Mouse (Mus musculus) brain, embryonic 14.5 days (tissue): Measurements from ENCODE around the gene Ostm1.
A peak's percentile ranks its signal among the peaks of the same experiment; 100 is the strongest.

Source experiments
- CTCF ChIP-seq: fragments of 200-500 bp; IDR thresholded peaks from 2 replicates; pipeline ENCODE4 v1.5.1; 2012; ENCODE audit warnings: inconsistent platforms, mild to moderate bottlenecking, moderate library complexity, borderline replicate concordance; ENCODE audit not compliant: insufficient read depth, insufficient read length; ENCODE audit errors: extremely low read depth
- POLR2A ChIP-seq: fragments of 200-500 bp; IDR thresholded peaks from 2 replicates; pipeline ENCODE4 v1.6.1; 2012; ENCODE audit warnings: mild to moderate bottlenecking, inconsistent platforms, borderline replicate concordance; ENCODE audit not compliant: poor library complexity, insufficient read depth, insufficient read length, severe bottlenecking; ENCODE audit errors: extremely low read depth

DNA sequence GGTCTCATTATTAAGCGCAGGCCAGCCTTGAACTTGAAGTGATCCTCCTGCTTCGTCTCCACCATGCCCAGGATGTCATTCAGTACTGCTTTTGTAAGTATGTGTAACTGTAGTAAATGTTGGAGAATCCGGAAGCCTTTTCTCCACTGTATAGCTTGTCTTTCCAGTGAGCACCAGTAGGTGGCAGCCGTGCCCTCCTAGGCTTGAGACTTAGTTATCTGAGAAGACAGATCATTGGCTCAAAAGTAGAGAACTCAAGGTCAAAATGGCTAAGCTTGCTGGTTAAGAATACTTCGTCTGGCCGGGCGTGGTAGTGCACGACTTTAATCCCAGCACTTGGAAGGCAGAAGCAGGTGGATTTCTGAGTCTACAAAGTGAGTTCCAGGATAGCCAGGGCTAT, 113.4 kb downstream of the Ostm1 start:
- TF ChIP-seq CTCF (peak; percentile 78; the same call in 1 of the 2 replicates), POLR2A (no peak)
